Mouse (Mus musculus) forebrain, embryonic 15.5 days (tissue): ENCODE results near the gene Tom1l2. TPM values are rescaled to one million over a fixed set of nuclear protein-coding genes. Genes with fewer than 3 reads are reported as not detected.

Experiments
- microRNA-seq: library from miRNA; unstranded; fragments of <30 nt; microRNA quantifications from one replicate; pipeline ENCODE4, GENCODE M21; 2016
- polyA plus RNA-seq: library from polyadenylated mRNA; unstranded; fragments of >200 nt; fragmentation: Nextera tagmentation; extraction: Ambion mirVana; gene quantifications from 2 replicates; pipeline ENCODE4 v1.2.1, GENCODE M21; 2015

The Tom1l2 gene
- polyA plus RNA-seq, 1 experiment from 2014 or later = 48.7 TPM

Small RNA genes lying within 50 kb of the gene (microRNA-seq; reads per million reads assigned to microRNA genes)
- not detected for gene Gm27711
- gene Mir6921 = not detected
- gene Mir6922 = not detected

Other genes with a start within 250 kb of the Tom1l2 start
- 31.9 and 34.2 TPM in 2 replicates for gene Rai1, start 247.9 kb downstream of the Tom1l2 start, polyA plus RNA-seq
- gene Srebf1, start 130.3 kb downstream of the Tom1l2 start, polyA plus RNA-seq = 48.2 and 52.7 TPM in 2 replicates
- 5.7 and 7.3 TPM in 2 replicates for gene Drc3, start 424 bp upstream of the Tom1l2 start, polyA plus RNA-seq
- gene Gid4, start 64.2 kb upstream of the Tom1l2 start, polyA plus RNA-seq = 27.0 and 27.8 TPM in 2 replicates
- gene Atpaf2, start 65.6 kb upstream of the Tom1l2 start, polyA plus RNA-seq = 49.8 and 49.9 TPM in 2 replicates
- 100 and 106 TPM in 2 replicates for gene Drg2, start 101.7 kb upstream of the Tom1l2 start, polyA plus RNA-seq
- 0.05 TPM in 1 of 2 replicates, not detected in the other for gene Myo15, start 116.4 kb upstream of the Tom1l2 start, polyA plus RNA-seq
- 27.5 and 27.9 TPM in 2 replicates for gene Alkbh5, start 183.5 kb upstream of the Tom1l2 start, polyA plus RNA-seq